Mouse (Mus musculus): ENCODE results near the gene Coro2b. TPM values are rescaled to one million over a fixed set of nuclear protein-coding genes. Genes with fewer than 3 reads are reported as not detected.

Gene Coro2b
- polyA plus RNA-seq (2014; fragmentation: Illumina TruSeq; extraction: RNeasy Lipid Tissue Mini Kit (QIAGEN cat#74804); ENCODE audit: insufficient read depth, low read depth, low replicate concordance), result 14.4 TPM

DNA sequence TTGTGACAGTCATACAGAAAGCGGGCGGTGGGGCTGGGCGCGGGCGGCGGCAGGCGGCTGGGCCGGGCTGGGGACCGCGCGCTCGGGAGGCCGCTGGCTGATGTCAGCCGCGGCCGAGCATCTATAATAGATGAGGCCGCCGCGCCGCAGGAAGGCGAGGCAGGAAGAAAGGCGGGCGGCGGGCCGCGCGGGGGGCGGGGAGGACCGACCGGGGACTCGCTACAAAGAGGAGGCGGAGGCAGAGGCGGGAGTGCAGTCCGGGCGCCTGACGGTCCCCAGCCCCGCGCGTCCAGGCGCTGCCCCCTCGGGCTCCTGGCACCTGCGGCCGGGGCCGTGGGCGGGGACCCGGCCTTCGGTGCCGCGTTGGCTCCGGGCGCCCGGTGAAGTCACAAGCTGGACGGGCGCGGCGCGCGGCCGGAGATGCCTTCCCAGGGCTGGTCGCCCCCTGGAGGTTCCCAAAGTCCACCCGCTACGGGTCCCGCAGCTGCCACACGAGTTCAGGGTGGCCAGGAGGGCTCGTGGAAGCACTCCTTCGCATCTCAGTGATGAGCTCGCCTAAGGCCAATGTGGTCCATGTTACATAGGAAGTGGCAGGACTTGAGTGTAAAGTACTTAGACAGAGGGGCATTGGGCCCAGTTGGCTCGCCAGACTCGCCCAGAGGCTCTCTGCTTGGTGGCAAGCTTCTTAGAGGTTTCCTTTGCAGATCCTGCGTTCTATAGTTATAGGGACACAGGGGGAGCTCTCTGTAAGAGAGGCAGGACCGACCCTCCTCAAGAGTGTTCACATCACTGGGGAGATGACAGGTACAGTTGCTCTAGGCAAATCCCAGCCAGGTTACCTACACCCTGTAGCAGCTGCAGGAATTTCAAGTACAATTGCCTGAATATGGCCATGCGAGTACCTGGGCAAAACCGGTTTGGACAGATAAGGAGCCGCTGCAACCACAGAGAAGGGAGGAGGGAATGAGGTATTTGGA is at the start of gene Coro2b:
TSS of gene Coro2b (minus strand) at position 390 of the 977 bp plus-strand sequence.

Other genes with a start within 250 kb of the Coro2b start
- gene Anp32a, start 195.8 kb downstream of the Coro2b start, polyA plus RNA-seq (2014; fragmentation: Illumina TruSeq; extraction: RNeasy Lipid Tissue Mini Kit (QIAGEN cat#74804); ENCODE audit: insufficient read depth, low read depth, low replicate concordance), result 464 TPM
- gene Itga11, start 140.8 kb upstream of the Coro2b start, polyA plus RNA-seq (2014; fragmentation: Illumina TruSeq; extraction: RNeasy Lipid Tissue Mini Kit (QIAGEN cat#74804); ENCODE audit: insufficient read depth, low read depth, low replicate concordance), result 0.33 TPM

All from lung, adult 10 weeks (tissue).